Mouse (Mus musculus) ES-CJ7 (cell line): Measurements from ENCODE around the gene Elf2.
"Not testable (repeated sequence)": the region's sequence is repeated elsewhere in the genome, so short reads cannot be mapped to it uniquely, and the experiment has no call there.

Source experiments
- DNase-seq: peaks from one replicate; pipeline ENCODE4 v3.0.0; 2011; ENCODE audit warnings: low read depth, low spot score

Gene Elf2

GRCm38 (mm10) chr3:51330086-51330485 is 10.4 kb downstream of the Elf2 start:
- peak; percentile 30 for DNase-seq

GRCm38 (mm10) chr3:51328546-51328945 is 11.9 kb downstream of the Elf2 start:
- no peak for DNase-seq

- DNase-seq, result no peak
Observed at GRCm38 (mm10) chr3:51327817-51328216, 12.6 kb downstream of the Elf2 start.

- DNase-seq, result peak; percentile 77
Observed at GRCm38 (mm10) chr3:51327429-51327797, 13.1 kb downstream of the Elf2 start.

- no peak for DNase-seq
Observed at GRCm38 (mm10) chr3:51326664-51327428, 13.6 kb downstream of the Elf2 start.

- peak; percentile 43 for DNase-seq
Observed at GRCm38 (mm10) chr3:51325475-51325874, 15.0 kb downstream of the Elf2 start.

GRCm38 (mm10) chr3:51323006-51323405 is 17.5 kb downstream of the Elf2 start:
- no peak for DNase-seq

- no peak for DNase-seq
Observed at GRCm38 (mm10) chr3:51322326-51322725, 18.1 kb downstream of the Elf2 start.

- DNase-seq, result no peak
Observed at GRCm38 (mm10) chr3:51321141-51321540, 19.3 kb downstream of the Elf2 start.

- not testable (repeated sequence) for DNase-seq
Observed at GRCm38 (mm10) chr3:51318053-51318452, 22.4 kb downstream of the Elf2 start.

GRCm38 (mm10) chr3:51316876-51317275 is 23.6 kb downstream of the Elf2 start:
- DNase-seq, result no peak

- DNase-seq, result no peak
Observed at GRCm38 (mm10) chr3:51311638-51312037, 28.8 kb downstream of the Elf2 start.

GRCm38 (mm10) chr3:51310098-51310497 is 30.4 kb downstream of the Elf2 start:
- DNase-seq, result peak; percentile 49

GRCm38 (mm10) chr3:51306621-51307020 is 33.8 kb downstream of the Elf2 start:
- no peak for DNase-seq

- DNase-seq, result no peak
Observed at GRCm38 (mm10) chr3:51305961-51306360, 34.5 kb downstream of the Elf2 start.

- DNase-seq, result no peak
Observed at GRCm38 (mm10) chr3:51302971-51303476, 37.4 kb downstream of the Elf2 start.

- no peak for DNase-seq
Observed at GRCm38 (mm10) chr3:51301583-51301982, 38.9 kb downstream of the Elf2 start.

- DNase-seq, result no peak
Observed at GRCm38 (mm10) chr3:51296790-51297189, 43.7 kb downstream of the Elf2 start.

- DNase-seq, result no peak
Observed at GRCm38 (mm10) chr3:51295225-51295624, 45.2 kb downstream of the Elf2 start.

GRCm38 (mm10) chr3:51294251-51294650 is 46.2 kb downstream of the Elf2 start:
- peak; percentile 55 for DNase-seq

GRCm38 (mm10) chr3:51288880-51289821 is 51.3 kb downstream of the Elf2 start:
- peak; percentile 75 for DNase-seq

- no peak for DNase-seq
Observed at GRCm38 (mm10) chr3:51284375-51284774, 56.1 kb downstream of the Elf2 start.
